Mouse (Mus musculus): Measurements from ENCODE around the gene Gm6685.
"Not testable (repeated sequence)": the region's sequence is repeated elsewhere in the genome, so short reads cannot be mapped to it uniquely, and the experiment has no call there.

DNA sequence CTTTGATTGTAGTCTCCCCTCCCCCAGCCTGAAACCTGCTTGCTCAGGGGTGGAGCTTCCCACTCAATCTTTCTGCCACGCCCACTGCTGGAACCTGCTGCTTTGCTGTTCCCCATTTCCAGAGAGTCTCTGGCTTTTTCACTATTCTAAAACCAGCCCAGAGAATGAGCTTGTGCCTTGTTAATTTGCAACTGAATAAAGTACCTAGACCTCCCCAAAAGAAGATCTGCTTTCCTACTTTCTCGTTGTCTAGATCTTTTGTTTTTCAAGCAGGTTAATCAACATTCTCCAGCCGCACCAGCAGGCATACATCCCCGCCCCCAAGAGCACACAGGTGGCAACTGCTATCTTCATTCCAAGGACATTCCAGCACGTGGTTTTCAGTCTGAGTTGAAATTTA, 31.7 kb upstream of the Gm6685 start:
- not testable (repeated sequence) for TF ChIP-seq ZC3H11A (IDR thresholded peaks at IDR 0.05; ENCODE audit: low read depth, low read length); EP300 (IDR thresholded peaks at IDR 0.05; ENCODE audit: low read length); POLR2AphosphoS2 (IDR thresholded peaks at IDR 0.05; ENCODE audit: low read depth, low read length); POLR2A (IDR thresholded peaks at IDR 0.05; ENCODE audit: low read depth, low read length); MAX (IDR thresholded peaks at IDR 0.05; ENCODE audit: low read length); MEF2A (IDR thresholded peaks at IDR 0.05; ENCODE audit: borderline replicate concordance, low read depth, low read length); KAT2A (IDR thresholded peaks at IDR 0.05; ENCODE audit: insufficient replicate concordance, low read length); IRF4 (IDR thresholded peaks at IDR 0.05; ENCODE audit: low read depth, low read length); ZKSCAN1 (IDR thresholded peaks at IDR 0.05; ENCODE audit: borderline replicate concordance, low read depth, low read length); TCF12 (IDR thresholded peaks at IDR 0.05; ENCODE audit: low read depth, low read length); BHLHE40 (IDR thresholded peaks at IDR 0.05; ENCODE audit: low read depth, low read length); RCOR1 (conservative IDR thresholded peaks at IDR 0.05; ENCODE audit: low read depth, low read length)
